Mouse (Mus musculus) fat pad, adult 2 months (tissue): ENCODE data around the gene Gm3543.
"Not testable (repeated sequence)": the region's sequence is repeated elsewhere in the genome, so short reads cannot be mapped to it uniquely, and the experiment has no call there.

ENCODE experiments used
- DNase-seq: peaks from one replicate; pipeline ENCODE4 v3.0.0-alpha.2; 2011; ENCODE audit warnings: low read depth, low spot score; ENCODE audit errors: extremely low read depth

Gm3543 gene

GRCm38 (mm10) chr14:41983225-41983624 lies at the start of gene Gm3543:
TSS of gene Gm3543 (minus strand) at chr14:41983325.
- DNase-seq, result not testable (repeated sequence)

- not testable (repeated sequence) for DNase-seq
These were observed 14.5 kb downstream of the Gm3543 start for GRCm38 (mm10) chr14:41968596-41968995.

GRCm38 (mm10) chr14:41967827-41968226 lies 15.3 kb downstream of the Gm3543 start, which contains the start of gene Gm6401:
TSS of gene Gm6401 (minus strand) at chr14:41967927.
- not testable (repeated sequence) for DNase-seq

GRCm38 (mm10) chr14:41964095-41964494 lies 19.0 kb downstream of the Gm3543 start:
- not testable (repeated sequence) for DNase-seq

- DNase-seq, result not testable (repeated sequence)
These were observed 39.4 kb downstream of the Gm3543 start, which contains the start of gene 1700024B05Rik for GRCm38 (mm10) chr14:41943695-41944094. TSS of gene 1700024B05Rik (plus strand) at chr14:41943995.
